In genomic region chr9:13673304-13673703, GRCm38 (mm10) we compare ENCODE assay signal across 23 mouse cellular contexts.
A peak's percentile ranks its signal among the peaks of the same experiment; 100 is the strongest.
DNase-seq lines count a peak whose midpoint lies in the region; ATAC-seq and TF ChIP-seq lines count a peak whose summit lies in the region.
"Had no signal": no experiment of that assay in that cellular context is flagged by ENCODE, and none has a peak within 500 bp of the region (broad histone marks: within the 10 kb centered on the region; RNA-seq: fewer than 3 reads in every experiment).

No protein-coding gene starts in this region.

- no peaks in the 10 kb centered on the region for H3K27me3 ChIP-seq in intestine, embryonic 14.5 days (replicated peaks; ENCODE audit: control insufficient read depth, insufficient read depth, low read length)
- no peaks in the 10 kb centered on the region for H3K27me3 ChIP-seq in intestine, embryonic 15.5 days (replicated peaks)
- no peaks in the 10 kb centered on the region for H3K27me3 ChIP-seq in limb, embryonic 14.5 days (ENCODE audit: control insufficient read depth, insufficient read depth, low read length)
- no peaks in the 10 kb centered on the region for H3K27me3 ChIP-seq in limb, embryonic 10.5 days (ENCODE audit: low read depth, poor library complexity, severe bottlenecking)
- no peaks in the 10 kb centered on the region for H3K27me3 ChIP-seq in MEL (ENCODE audit: control insufficient read depth in 1 of 2, insufficient read depth in 2 of 2, low read length in 2 of 2)
- H3K27me3 ChIP-seq: forebrain, embryonic 13.5 days; hindbrain, embryonic 12.5 days; hindbrain, embryonic 15.5 days had no signal

- H3K4me3 ChIP-seq in intestine, embryonic 14.5 days (ENCODE audit: low read depth, low read length), result no peak overlapping the region
- no peak overlapping the region for H3K4me3 ChIP-seq in intestine, embryonic 15.5 days (replicated peaks)
- H3K4me3 ChIP-seq in limb, embryonic 14.5 days (replicated peaks; ENCODE audit: low read length), result no peak overlapping the region
- H3K4me3 ChIP-seq in limb, embryonic 10.5 days, result no peak overlapping the region
- H3K4me3 ChIP-seq in MEL (ENCODE audit: control insufficient read depth in 1 of 2, insufficient read depth in 1 of 2, low read depth in 2 of 2, low read length in 2 of 2), result no peak overlapping the region
- H3K4me3 ChIP-seq: forebrain, embryonic 10.5 days; forebrain, embryonic 13.5 days; hindbrain, embryonic 12.5 days; hindbrain, embryonic 15.5 days had no signal

- 0 out of 2 replicates have a peak overlapping the region, but pooled peaks have one; percentile 2 for H3K27ac ChIP-seq in intestine, embryonic 14.5 days (ENCODE audit: low read depth)
- H3K27ac ChIP-seq in intestine, embryonic 15.5 days, result no peak overlapping the region
- 0 out of 2 replicates have a peak overlapping the region, but pooled peaks have one; percentile 52 for H3K27ac ChIP-seq in limb, embryonic 14.5 days (replicated peaks; ENCODE audit: low read depth, low read length)
- H3K27ac ChIP-seq in limb, embryonic 10.5 days, result no peak overlapping the region
- no peak overlapping the region for H3K27ac ChIP-seq in MEL (ENCODE audit: control insufficient read depth, low read depth, low read length)
- H3K27ac ChIP-seq: forebrain, embryonic 10.5 days; forebrain, embryonic 13.5 days; hindbrain, embryonic 12.5 days; hindbrain, embryonic 15.5 days had no signal

- no peaks in the 10 kb centered on the region for H3K4me1 ChIP-seq in intestine, embryonic 14.5 days (replicated peaks; ENCODE audit: control insufficient read depth, insufficient read depth, low read length)
- no peaks in the 10 kb centered on the region for H3K4me1 ChIP-seq in intestine, embryonic 15.5 days (replicated peaks)
- H3K4me1 ChIP-seq in limb, embryonic 14.5 days (ENCODE audit: control insufficient read depth, insufficient read depth, low read length), result no peaks in the 10 kb centered on the region
- no peaks in the 10 kb centered on the region for H3K4me1 ChIP-seq in limb, embryonic 10.5 days
- H3K4me1 ChIP-seq in MEL (ENCODE audit: control insufficient read depth in 1 of 2, insufficient read depth in 2 of 2, low read length in 2 of 2), result peaks cover 15 to 16% of the 10 kb centered on the region in 2 experiments
- H3K4me1 ChIP-seq: forebrain, embryonic 10.5 days had no signal

- DNase-seq in intestine, embryonic 14.5 days (ENCODE audit: low spot score), result no peak
- no peak for DNase-seq in limb, embryonic 14.5 days (ENCODE audit: low spot score)
- DNase-seq in limb, embryonic 10.5 days (ENCODE audit: low spot score), result no peak
- peak; percentile 68 for DNase-seq in MEL (ENCODE audit: low read depth, low spot score)
- no peak for DNase-seq in gastrocnemius, postnatal 14 days
- DNase-seq: adrenal gland, adult 8-10 months; adrenal gland, postnatal 25 days; cerebellum, adult 18-20 months; cerebellum, adult 9-10 months; cerebellum, postnatal 14 days; gastrocnemius, postnatal 10 days; heart, adult 18-20 months; kidney, adult 11 months had no signal

- no peaks in the 10 kb centered on the region for H3K9me3 ChIP-seq in intestine, embryonic 14.5 days (ENCODE audit: control insufficient read depth, low read length)
- H3K9me3 ChIP-seq in intestine, embryonic 15.5 days, result no peaks in the 10 kb centered on the region
- H3K9me3 ChIP-seq in limb, embryonic 14.5 days (ENCODE audit: control insufficient read depth, low read length), result no peaks in the 10 kb centered on the region
- H3K9me3 ChIP-seq in limb, embryonic 10.5 days (replicated peaks), result no peaks in the 10 kb centered on the region
- no peaks in the 10 kb centered on the region for H3K9me3 ChIP-seq in MEL (replicated peaks; ENCODE audit: insufficient read depth, low read length)
- H3K9me3 ChIP-seq: forebrain, embryonic 10.5 days; forebrain, embryonic 13.5 days; hindbrain, embryonic 12.5 days; hindbrain, embryonic 15.5 days had no signal

- TF ChIP-seq EP300 in MEL (IDR thresholded peaks at IDR 0.05; ENCODE audit: low read depth in 1 of 2, low read length in 2 of 2), result peak; percentile 64 to 78

- H3K36me3 ChIP-seq in intestine, embryonic 14.5 days (ENCODE audit: control insufficient read depth, insufficient read depth, low read length), result no peaks in the 10 kb centered on the region
- no peaks in the 10 kb centered on the region for H3K36me3 ChIP-seq in intestine, embryonic 15.5 days
- no peaks in the 10 kb centered on the region for H3K36me3 ChIP-seq in limb, embryonic 14.5 days (ENCODE audit: control insufficient read depth, insufficient read depth, low read length)
- H3K36me3 ChIP-seq in limb, embryonic 10.5 days, result no peaks in the 10 kb centered on the region
- H3K36me3 ChIP-seq in MEL (ENCODE audit: control insufficient read depth in 1 of 2, insufficient read depth in 2 of 2, low read length in 2 of 2), result peaks cover 0 to 13% of the 10 kb centered on the region in 2 experiments; a peak in 2 of 4 replicates
- H3K36me3 ChIP-seq: forebrain, embryonic 10.5 days; hindbrain, embryonic 12.5 days; hindbrain, embryonic 15.5 days had no signal

- no peak overlapping the region for H3K9ac ChIP-seq in intestine, embryonic 14.5 days (ENCODE audit: low read length)
- H3K9ac ChIP-seq in intestine, embryonic 15.5 days, result no peak overlapping the region
- H3K9ac ChIP-seq in limb, embryonic 14.5 days (ENCODE audit: low read depth, low read length, severe bottlenecking), result no peak overlapping the region
- no peak overlapping the region for H3K9ac ChIP-seq in MEL (ENCODE audit: control insufficient read depth, low read depth, low read length, poor library complexity, severe bottlenecking)
- H3K9ac ChIP-seq: forebrain, embryonic 13.5 days; hindbrain, embryonic 12.5 days; hindbrain, embryonic 15.5 days had no signal

- TF ChIP-seq CTCF in MEL (IDR thresholded peaks at IDR 0.05 in 2 of 3, conservative IDR thresholded peaks at IDR 0.05 in 1 of 3; ENCODE audit: control insufficient read depth in 1 of 3, insufficient read depth in 1 of 3, low read depth in 2 of 3, low read length in 3 of 3, poor library complexity in 1 of 3, severe bottlenecking in 1 of 3), result no peak

- TF ChIP-seq POLR2A in limb, embryonic 14.5 days (IDR thresholded peaks at IDR 0.05; ENCODE audit: borderline replicate concordance, extremely low read depth, insufficient read depth, insufficient read length), result no peak
- no peak for TF ChIP-seq POLR2A in MEL (IDR thresholded peaks at IDR 0.05; ENCODE audit: control insufficient read depth in 1 of 2, insufficient read depth in 1 of 2, low read depth in 1 of 2, low read length in 2 of 2, poor library complexity in 1 of 2)

- TF ChIP-seq RAD21 in MEL (IDR thresholded peaks at IDR 0.05; ENCODE audit: low read depth, low read length), result no peak

- no peaks in the 10 kb centered on the region for H3K79me2 ChIP-seq in MEL (ENCODE audit: control insufficient read depth, insufficient read depth, low read length, poor library complexity)

- intact Hi-C loops in gastrocnemius, postnatal 14 days (cut with DNase I; ENCODE audit: low total_unique reads), result no loop called here

- ATAC-seq in intestine, embryonic 14.5 days (replicated peaks; ENCODE audit: low FRiP score, low TSS enrichment, low read depth), result no peak
- no peak for ATAC-seq in intestine, embryonic 15.5 days
- 0 out of 2 replicates have a peak, but pooled peaks have one; percentile 2 for ATAC-seq in limb, embryonic 14.5 days (ENCODE audit: low FRiP score, low read depth)
- ATAC-seq in megakaryocyte progenitor cell, adult 5-6 weeks (replicated peaks; ENCODE audit: poor library complexity), result peak; percentile 47; the same call in 1 of the 2 replicates
- ATAC-seq: activated CD4-positive, CD25-positive, alpha-beta regulatory T cell, adult 4 months; CD4-positive, CD25-positive, alpha-beta regulatory T cell, adult 4 months; forebrain, embryonic 13.5 days; forebrain, embryonic 16.5 days had no signal

- 83% methylated on average over 2 of the region's 2 CpGs for WGBS in intestine, embryonic 14.5 days
- 77% methylated on average over 2 of the region's 2 CpGs for WGBS in intestine, embryonic 15.5 days
- WGBS in limb, embryonic 14.5 days, result 78% methylated on average over 2 of the region's 2 CpGs
- 83% methylated on average over 2 of the region's 2 CpGs for WGBS in limb, embryonic 10.5 days

- H3K4me2 ChIP-seq in intestine, embryonic 14.5 days (ENCODE audit: low read length), result no peak overlapping the region
- no peak overlapping the region for H3K4me2 ChIP-seq in intestine, embryonic 15.5 days (replicated peaks)
- H3K4me2 ChIP-seq in limb, embryonic 14.5 days (replicated peaks; ENCODE audit: low read depth, low read length, severe bottlenecking), result no peak overlapping the region
- H3K4me2 ChIP-seq: forebrain, embryonic 13.5 days; heart, embryonic 11.5 days; hindbrain, embryonic 12.5 days; hindbrain, embryonic 15.5 days had no signal

TF ChIP-seq in MEL, 35 proteins besides CTCF, POLR2A, EP300 and RAD21:
- TF ChIP-seq GATA1 (IDR thresholded peaks at IDR 0.05; ENCODE audit: low read depth, low read length), result peak; percentile 93
- no peak for TF ChIP-seq SMC3 (IDR thresholded peaks at IDR 0.05; ENCODE audit: low read depth, low read length)
- TF ChIP-seq MAX (IDR thresholded peaks at IDR 0.05; ENCODE audit: low read length), result no peak
- TF ChIP-seq ETS1 (IDR thresholded peaks at IDR 0.05; ENCODE audit: low read depth, low read length), result peak; percentile 75
- peak; percentile 67; the same call in 1 of the 2 replicates for TF ChIP-seq TCF12 (IDR thresholded peaks at IDR 0.05; ENCODE audit: low read depth, low read length)
- peak; percentile 46; the same call in 1 of the 2 replicates for TF ChIP-seq MXI1 (IDR thresholded peaks at IDR 0.05; ENCODE audit: low read depth, low read length)
- no peak for TF ChIP-seq ZKSCAN1 (IDR thresholded peaks at IDR 0.05; ENCODE audit: low read depth, low read length)
- TF ChIP-seq E2F4 (IDR thresholded peaks at IDR 0.05; ENCODE audit: borderline replicate concordance, low read depth, low read length), result no peak
- no peak for TF ChIP-seq MYC (IDR thresholded peaks at IDR 0.05; ENCODE audit: low read depth, low read length)
- TF ChIP-seq JUND (IDR thresholded peaks at IDR 0.05; ENCODE audit: low read depth, low read length), result no peak
- TF ChIP-seq RCOR1 (IDR thresholded peaks at IDR 0.05; ENCODE audit: low read depth, low read length), result peak; percentile 56; the same call in 1 of the 2 replicates
- TF ChIP-seq SIN3A (IDR thresholded peaks at IDR 0.05; ENCODE audit: low read length), result 0 out of 2 replicates have a peak, but pooled peaks have one; percentile 52
- TF ChIP-seq MAFK (IDR thresholded peaks at IDR 0.05; ENCODE audit: borderline replicate concordance, low read depth, low read length), result no peak

Comparison
In these comparisons a context has a peak if more than half of its experiments do, and no peak if none do; other contexts are left out.
1. H3K27ac ChIP-seq: peak in intestine, embryonic 14.5 days (single experiment) and limb, embryonic 14.5 days (single experiment); none in intestine, embryonic 15.5 days (single experiment), limb, embryonic 10.5 days (single experiment) and MEL (single experiment).
2. ATAC-seq: peak in limb, embryonic 14.5 days (single experiment) and megakaryocyte progenitor cell, adult 5-6 weeks (single experiment); none in intestine, embryonic 14.5 days (single experiment) and intestine, embryonic 15.5 days (single experiment).